Mouse (Mus musculus) 416B (cell line): ENCODE measurements around the gene Parm1.

Experiments used
- DNase-seq: peaks from one replicate; pipeline ENCODE4 v3.0.0; 2011; ENCODE audit warnings: low read depth

Gene Parm1

DNA sequence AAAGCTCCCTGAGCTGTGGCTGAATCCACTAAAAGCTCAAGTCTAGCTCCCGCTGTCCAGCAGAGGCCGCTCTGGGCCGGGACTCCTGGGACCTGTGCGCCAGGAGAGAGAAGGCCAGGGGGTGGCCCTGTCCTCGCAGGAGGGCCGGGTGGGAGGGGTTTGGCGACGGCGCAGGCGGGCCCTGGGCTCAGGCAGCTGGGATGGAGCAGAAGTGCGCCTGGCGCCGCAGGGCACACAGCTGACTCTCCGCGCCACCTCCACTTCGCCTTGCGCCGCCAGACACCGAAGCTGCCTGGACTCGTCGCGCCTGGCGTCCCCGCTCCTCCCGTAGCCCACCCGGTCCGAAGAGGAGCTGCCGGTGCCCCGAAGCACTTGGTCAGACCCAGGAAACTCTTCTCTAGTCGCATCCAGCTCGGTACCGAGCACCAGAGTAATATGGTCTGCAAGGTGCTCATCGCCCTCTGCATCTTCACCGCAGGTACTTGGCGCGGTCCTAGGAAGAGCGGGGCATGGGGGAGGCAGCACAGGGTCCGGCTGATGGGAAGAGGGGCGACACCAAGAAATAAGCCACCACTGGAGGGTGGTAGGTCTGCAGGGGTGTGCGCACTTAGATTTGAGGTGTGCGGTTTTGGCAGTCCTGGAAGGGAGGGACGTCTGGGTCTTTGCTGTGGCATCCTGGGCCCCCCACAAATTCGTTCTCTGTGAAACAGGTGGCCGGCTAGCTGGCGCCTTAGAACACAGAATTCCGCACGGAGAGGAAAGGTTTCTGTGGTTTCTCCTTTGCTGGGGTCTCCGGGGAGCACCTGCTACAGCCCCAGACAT lies at the start of gene Parm1:
Gene Parm1 (plus strand): TSS at position 136 of the 822 bp plus-strand sequence.
- DNase-seq, result peak; percentile 1

DNA sequence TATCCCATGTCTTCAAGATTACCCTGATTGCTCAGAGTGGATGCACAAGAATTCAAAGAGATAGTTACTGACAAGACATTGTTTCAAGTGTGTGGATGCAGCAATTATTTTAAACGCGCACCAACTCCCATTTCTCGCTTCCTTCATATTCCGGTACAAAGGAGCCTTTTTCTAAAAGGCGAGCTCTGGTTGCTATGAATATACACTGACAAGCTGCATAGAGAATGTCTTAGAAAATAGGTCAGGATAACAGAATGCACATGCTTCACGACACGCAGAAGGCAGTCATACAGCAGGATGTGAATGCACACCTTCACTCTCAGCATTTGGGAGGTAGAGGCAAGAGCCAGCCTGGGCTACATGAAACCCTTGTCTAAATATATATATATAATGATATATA lies 42.2 kb upstream of the Parm1 start:
- DNase-seq, result no peak

DNA sequence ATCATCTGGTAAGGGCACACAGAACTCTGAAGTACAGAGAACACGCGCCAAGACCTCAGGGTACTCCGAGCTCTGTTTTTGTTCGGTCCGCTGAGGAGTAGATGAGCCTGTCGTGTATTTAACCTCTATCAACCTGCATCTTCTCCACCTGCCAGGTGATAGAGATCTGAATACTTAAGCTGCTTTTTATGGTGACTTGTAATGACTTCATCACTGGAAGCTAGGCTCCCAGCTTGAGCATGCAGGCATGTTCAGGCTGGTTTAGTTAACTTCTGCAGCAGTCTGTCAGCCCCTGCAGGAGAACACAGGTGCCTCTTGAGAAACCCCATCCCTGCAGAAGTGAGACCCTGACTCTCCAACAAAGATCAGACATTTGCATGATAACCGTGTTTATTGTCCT lies 40.6 kb upstream of the Parm1 start:
- no peak for DNase-seq

DNA sequence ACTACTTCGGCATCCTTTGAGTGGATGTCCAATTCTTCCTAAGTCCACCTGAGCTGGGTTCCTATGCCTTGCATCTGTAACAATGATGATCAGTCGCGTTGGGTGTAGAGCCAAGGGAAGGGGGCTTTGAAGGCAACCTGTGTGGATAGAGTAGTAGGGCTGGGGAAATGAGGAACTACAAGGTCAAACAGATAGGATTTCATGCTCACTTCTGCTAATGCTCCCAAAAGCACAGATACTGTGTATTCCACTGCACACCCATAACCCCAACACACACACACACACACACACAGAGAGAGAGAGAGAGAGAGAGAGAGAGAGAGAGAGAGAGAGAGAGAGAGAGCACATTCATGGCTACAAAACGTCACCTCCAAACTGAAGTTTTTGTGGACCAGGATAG lies 38.7 kb upstream of the Parm1 start:
- no peak for DNase-seq

DNA sequence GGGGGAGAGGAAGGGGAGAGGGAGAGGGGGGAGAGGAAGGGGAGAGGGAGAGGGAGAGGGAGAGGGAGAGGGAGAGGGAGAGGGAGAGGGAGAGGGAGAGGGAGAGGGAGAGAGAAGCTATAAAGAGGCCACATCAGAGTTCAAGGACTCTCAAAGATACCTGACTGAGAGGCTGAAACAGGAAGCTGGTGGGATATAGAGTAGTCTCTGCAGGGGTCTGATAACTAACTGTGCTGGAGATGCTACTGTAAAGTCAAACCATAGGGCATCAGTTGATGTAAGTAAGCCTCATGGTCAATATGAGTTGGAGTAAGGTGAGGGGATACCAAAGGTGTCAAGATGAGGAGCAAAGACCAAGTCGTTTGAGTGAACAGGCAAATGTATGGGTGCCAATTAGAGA lies 37.3 kb upstream of the Parm1 start:
- DNase-seq, result no peak

DNA sequence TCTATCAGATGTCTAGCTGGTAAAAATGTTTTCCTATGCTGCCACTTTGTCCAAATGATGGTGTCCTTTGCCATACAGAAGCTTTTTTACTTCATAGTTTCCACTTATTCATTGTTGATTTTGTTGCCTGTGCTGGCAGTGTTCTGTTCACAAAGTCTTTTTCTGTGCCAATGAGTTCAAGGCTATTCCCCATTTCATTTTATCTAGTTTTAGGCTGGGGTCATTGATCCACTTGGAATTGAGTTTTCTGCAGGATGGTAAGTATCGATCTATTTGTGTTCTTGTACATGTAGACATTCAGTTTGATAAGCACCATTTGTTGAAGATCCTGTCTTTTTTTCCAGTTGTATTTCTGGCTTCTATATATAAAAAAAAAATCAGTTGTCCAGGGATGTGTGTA lies 33.1 kb upstream of the Parm1 start:
- no peak for DNase-seq

DNA sequence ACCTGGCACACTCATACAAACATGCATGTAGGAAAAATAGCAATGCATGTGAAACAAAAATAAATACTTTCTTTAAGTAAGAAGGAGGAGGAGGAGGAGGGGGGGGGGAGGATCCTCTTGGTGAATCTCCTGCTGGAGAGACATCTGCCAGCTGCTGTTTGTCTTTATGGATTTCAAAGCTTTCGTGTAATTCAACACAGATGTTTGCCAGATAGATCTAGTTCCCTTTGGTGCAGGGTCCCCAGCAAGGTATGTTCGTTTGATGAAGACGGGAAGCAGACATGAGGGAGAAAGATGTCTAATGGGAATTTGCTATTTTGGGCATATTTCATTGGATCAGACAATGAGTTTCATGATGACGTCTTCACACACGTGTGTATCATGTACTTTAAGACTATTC lies 23.0 kb upstream of the Parm1 start:
- DNase-seq, result no peak

DNA sequence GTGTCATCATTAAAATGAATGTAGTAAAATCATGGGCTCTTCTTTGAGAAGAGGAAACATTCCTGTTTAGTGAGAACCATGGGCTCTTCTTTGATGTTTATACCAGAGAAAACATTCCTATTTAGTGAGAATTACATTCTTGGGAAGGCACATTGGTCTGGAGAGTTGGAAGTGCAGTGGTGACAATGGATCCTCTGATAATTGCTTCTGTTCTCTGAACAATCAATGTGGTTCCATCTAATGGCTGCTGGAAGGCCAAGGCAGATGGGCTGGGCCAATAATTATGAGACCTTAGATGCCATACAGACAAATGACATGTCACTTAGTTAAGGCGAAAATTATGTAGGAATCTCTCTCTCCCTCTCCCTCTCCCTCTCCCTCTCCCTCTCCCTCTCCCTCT lies 16.1 kb upstream of the Parm1 start:
- no peak for DNase-seq

DNA sequence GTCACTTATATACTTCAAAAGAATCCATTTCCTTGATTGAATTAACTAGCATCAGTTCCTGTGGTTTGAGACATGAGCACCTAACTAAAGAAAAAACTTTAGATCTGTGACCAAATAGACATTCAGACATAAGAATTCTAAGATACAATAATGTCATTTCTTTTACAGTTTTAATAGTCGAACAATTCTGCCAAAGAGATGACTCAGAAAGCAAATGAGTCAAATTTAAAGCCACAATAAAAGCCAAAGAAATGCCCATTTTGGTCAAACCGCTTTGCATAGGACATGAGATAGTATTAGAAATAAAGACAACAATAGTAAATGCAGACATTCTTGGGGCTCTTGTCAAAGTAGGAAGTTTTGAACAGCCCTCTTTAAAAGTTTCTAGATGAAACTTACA lies 15.0 kb upstream of the Parm1 start:
- DNase-seq, result no peak

DNA sequence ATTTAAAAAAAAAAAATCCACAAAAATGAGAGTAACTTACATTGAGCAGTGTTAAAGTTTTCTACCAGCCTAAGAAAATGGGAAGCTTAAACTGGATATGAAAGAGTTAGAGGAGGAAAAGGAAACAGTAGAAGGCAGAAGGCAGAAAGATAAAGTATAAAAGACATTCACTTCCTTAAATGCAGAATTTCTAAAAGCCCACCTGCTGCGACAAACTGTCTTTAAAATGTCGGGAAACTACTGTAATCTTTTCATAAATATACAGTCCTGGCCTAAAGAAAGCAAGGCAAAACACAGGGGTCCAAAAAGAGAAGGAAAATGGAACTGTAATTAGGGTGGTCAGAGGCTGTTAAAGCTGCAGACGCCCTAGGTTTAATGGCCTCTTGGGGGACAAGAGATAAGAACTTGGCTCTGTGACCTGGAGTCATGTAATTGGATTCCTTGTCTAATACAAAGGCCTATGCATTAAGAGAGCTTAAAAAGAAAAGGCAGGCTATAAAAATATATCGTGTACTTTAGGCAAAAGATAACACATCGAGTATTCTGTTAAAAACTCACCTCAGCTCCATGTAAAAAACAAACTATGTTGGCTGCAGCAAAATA lies 13.0 kb upstream of the Parm1 start:
- no peak for DNase-seq

DNA sequence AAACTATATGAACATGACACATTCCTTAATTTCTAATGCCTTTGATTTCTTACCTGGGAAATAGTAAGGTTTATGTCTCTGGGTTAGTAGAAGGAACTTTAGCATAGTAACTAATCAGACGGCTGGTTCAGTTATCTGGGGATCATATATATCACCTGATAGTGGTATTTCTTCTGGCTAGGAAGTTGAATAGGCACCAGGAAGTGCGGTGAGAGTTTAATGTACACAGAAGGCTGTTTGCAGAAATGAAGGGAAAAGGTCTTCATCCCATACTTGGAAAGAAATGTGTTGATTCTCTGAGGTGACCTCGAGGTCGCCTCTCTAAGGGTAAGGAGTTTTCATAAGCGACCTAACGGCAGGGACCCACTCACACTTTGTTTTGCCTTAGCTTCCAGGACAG lies 338 bp upstream of the Parm1 start:
- no peak for DNase-seq

DNA sequence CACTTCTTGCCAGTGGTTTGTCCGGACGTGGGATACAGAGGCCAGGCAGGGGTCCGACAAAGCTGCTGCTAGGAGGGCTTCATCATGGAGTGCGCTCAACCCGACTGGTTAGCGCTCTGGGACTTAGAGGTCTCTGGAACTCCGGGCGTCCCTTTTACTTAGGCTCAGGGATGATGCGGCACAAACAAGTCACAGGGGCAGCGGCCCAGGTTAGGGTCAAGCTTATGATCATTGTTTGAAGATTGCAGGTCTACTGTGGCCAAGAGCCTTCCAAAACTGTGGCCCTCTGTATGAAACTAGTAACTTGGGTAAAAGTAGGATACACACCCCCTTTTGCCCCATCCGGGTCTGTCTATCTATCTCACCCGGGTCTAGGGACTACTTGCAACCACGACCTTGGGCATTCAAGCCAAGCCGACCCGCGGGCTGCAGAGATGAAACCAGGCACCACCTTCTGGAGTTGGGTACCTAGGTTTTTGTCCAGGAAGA lies 931 bp downstream of the Parm1 start:
- no peak for DNase-seq

DNA sequence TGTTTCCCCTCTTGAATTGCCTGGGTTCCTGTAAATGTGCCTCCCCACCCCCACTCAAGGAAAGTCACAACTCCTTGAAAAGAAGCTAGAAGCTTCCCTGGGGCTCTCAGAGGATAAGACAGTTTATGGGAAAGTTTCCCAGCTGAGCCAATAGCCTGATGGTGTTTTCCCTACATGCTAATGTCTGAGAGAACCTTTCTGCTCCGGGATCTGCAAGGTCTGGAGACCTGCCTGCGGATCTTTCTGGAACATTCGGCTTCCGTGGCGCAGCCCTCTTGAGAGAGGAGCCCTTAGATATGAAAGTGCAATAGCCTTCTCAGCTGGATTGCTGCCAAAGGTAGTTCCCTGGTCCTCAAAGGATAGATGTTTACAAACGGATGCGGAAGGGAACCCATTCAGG lies 1.5 kb downstream of the Parm1 start:
- no peak for DNase-seq

DNA sequence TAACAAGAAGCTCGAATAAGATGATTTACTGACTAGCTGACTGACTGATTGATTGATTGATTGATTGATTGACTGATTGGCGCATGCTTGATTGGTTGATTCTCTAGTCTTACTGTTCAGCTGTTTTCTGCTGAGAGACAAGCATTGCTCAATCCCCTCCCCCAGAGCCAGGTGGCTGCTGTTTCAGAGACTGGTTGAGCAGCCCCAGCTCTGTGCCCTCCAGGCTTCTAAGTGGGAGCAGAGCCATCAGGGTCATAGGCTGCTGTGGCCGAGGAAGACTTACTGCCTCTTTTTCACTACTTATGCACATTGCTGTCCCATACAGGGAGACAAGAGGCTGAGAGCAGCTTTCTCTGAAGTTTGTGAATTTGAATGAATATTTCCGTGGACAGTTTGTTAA lies 2.1 kb downstream of the Parm1 start:
- DNase-seq, result no peak

DNA sequence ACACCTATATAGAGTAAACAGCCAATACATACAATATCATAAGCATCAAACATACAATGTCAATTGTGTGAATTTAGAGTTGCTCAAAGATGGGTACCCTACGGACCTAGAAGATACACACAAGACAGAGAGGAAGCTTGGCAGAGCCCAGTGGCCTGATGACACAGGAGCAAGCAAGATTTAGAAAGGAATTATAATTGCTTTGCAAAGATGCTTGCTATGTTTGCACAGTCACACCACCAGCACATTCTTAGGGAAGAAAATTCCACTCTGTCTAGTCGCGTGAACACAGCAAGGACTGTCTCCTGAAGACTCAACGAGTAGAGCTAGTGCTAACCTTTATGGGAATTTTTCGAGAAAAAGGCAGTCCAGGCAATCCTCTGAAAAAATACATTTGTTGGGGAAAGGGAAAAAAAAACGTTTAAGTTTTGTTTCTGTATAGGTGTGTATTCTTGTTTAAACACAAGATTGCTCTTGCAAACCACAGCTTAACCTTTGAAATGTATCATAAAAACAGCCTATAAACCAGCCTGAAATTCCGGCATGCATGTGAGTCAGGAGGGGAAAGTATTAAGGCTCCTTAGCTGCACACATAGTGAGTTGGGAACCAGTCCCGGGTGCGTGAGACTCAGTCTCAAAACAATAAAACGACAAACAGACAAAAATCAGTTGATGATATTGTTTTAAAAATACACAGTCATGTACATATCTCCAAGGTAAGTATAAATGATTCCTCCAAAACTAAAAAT lies 15.5 kb downstream of the Parm1 start:
- no peak for DNase-seq

DNA sequence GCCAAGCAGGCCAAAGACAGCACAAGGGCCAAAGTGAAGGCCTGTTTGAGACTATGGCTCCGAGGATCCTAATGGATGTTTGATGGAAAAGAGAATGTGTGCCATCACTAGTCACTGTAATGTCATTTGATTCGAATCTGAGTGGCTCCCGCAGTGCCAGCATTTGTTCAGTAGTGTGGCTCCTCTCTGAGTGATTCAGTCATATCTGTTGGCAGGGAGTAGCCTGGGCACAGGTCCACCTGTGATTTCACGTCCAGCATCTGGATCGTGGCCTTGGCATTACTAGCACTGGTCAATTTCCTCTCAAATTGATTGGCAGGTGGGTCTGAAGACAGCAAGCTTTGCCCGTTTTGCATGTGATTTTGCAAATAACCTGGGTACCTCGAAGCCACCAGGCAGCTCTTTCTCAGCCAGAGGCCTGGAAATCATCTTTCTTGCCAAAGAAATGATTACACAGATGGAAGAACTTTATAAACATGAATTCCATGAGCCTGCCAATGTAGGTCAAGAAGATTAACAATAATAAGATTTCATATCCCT lies 41.7 kb downstream of the Parm1 start:
- DNase-seq, result no peak

DNA sequence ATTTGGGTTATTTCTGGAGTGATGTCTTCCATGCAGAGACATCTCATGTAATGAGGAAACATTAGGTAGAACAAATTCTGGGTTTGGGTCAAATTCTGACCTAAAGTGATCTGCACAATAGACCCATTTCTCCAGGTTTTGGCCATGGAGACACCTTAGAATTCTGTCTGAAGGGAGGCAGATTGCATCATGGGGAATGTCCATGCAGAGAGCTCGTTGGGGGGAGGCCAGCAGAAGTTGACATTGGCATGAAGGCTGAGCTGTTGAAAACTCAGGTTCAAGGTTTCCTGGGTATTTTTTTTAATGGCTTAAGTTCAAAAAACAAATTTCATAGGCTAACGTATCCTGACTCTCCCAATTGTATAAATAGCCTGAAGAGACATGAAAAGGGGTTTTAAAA lies 42.3 kb downstream of the Parm1 start:
- no peak for DNase-seq

DNA sequence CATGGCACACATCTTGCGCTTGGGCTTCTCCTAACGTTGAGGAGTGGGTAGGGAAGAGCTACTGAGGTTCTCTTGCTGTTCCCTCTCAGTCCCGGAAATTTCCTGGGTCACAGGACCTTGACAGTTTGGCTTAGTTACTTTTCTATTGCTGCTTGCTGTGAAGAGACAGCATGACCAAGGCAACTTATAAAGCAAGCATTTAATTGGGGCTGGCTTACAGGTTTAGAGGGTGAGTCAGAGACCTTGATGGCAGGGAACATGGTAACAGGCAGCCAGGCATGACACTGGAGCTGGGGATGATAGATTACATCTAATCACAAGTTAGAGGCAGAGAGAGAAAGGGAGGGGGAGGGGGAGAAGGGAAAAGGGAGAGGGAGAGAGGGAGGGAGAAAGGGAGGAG lies 44.0 kb downstream of the Parm1 start:
- no peak for DNase-seq

DNA sequence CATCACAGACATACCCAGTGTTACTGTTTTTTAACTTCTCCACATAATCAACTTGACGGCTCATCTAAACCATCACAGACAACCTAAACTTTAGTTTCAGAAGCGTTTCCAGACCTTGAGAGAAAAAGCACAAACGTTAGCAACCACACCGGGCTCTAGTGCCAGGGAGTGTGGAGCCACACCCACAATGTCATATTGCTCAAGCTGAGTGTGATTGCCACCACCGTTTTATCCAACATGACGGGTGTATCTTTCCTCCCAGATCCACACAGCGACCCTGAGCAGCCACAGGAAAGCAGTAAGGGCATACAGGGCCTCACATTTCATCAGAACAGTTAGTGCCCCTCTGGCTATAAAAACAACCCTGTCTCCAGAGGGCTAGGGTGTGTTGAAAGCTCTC lies 45.1 kb downstream of the Parm1 start:
- DNase-seq, result no peak

DNA sequence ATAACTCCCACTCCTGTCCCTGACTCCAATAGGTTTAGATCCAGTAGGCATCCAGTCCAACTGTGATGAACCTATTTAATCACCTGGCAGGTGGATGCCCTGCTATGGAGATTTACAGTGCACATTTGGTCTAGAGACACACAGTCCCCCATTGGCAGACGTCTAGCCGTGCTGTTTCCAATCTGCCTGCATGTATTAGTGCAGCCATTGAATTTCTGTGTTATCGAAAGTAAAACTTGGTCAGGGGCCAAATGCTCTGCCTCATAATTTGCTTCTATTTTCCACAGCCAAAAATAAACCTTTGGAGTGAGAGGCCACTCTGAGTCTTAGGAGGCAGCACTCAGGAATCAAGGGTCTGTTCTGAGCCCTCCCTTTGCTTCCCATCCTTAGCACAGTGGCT lies 46.6 kb downstream of the Parm1 start:
- no peak for DNase-seq

DNA sequence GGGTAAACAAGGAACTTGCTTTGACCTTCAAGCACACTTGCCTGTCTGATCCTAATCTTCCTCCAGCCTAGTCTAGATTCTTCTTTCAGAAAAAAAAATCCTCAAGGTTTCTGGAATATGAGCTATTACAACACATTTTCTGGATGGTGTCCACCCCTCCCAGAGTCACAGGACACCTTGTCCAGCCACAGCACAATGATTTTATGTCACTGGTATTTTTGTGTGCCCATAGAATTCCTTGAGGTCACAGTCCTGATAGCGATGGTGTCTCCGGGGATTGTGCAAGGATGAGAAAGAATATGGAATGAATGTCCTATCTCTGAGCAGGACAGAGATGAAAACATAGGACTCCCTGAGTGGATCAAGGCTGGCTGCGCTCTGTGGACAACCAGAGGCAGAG lies 48.0 kb downstream of the Parm1 start:
- DNase-seq, result no peak

DNA sequence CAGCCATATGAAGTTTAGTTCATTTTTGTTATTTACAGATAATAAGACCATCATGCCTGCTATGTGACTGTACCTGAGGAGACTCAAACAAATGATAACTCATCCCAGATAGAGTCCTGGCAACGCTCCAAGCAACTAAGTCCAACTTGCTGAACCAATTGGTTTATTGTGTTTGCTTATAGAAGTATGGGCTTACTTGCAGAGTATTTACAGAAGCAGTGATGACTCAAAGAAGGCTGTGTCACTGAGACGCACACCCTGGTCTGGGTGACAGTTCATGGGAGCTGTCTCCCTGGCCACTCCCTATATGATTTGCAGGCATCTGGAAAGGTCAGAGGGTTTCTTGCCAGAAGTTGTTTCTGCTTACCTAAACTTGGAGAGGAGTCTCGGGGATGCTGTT lies 49.2 kb downstream of the Parm1 start:
- no peak for DNase-seq

DNA sequence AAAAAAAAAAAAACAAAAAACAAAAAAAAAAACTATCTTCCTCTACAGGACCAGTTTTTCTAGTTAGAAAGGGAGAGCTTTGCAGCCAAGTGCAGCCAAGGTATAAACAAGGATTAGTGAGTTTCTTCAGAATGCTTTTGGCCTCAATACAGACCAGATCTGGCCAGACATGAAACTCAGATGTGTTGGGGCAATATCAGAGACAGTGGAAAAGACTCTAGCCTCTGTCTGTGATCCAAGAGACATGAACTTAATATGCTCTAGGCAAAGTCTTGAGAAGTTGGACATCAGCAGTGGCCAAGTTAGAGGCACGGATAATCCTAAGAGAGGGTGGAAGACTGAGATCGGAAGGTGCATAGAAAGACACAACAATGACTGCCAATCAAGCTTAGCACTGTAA lies 56.8 kb downstream of the Parm1 start:
- no peak for DNase-seq
